Mouse (Mus musculus): ENCODE data around the gene Ext2. TPM values are rescaled to one million over a fixed set of nuclear protein-coding genes. Genes with fewer than 3 reads are reported as not detected.

Gene Ext2
- polyA plus RNA-seq, 1 experiment from 2014 or later: 70.8 TPM

- 80% methylated on average over 14 of the region's 14 CpGs for WGBS
Measured at GRCm38 (mm10) chr2:93677231-93677630, 145.1 kb downstream of the Ext2 start.

GRCm38 (mm10) chr2:93671573-93672184 is 150.7 kb downstream of the Ext2 start:
- no peak overlapping the region for H3K4me2 ChIP-seq (ENCODE audit: low read length)
- H3K27me3 ChIP-seq (ENCODE audit: control insufficient read depth, insufficient read depth, low read length): no peaks in the 10 kb centered on the region
- peaks cover 0 to 5% of the 10 kb centered on the region in 2 experiments; a peak in 1 of 4 replicates for H3K4me1 ChIP-seq (ENCODE audit: control insufficient read depth in 2 of 2, insufficient read depth in 2 of 2, low read length in 2 of 2)
- 79% methylated on average over 15 of the region's 15 CpGs for WGBS
- H3K36me3 ChIP-seq (ENCODE audit: control insufficient read depth, insufficient read depth, low read length): no peaks in the 10 kb centered on the region
- H3K27ac ChIP-seq (replicated peaks in 1 of 2; ENCODE audit: control insufficient read depth in 1 of 2, insufficient read depth in 1 of 2, low read depth in 2 of 2, low read length in 2 of 2): no peak overlapping the region
- H3K9me3 ChIP-seq (ENCODE audit: control insufficient read depth, low read length): no peaks in the 10 kb centered on the region
- no peak overlapping the region for H3K4me3 ChIP-seq (ENCODE audit: control insufficient read depth in 1 of 2, insufficient read depth in 1 of 2, low read depth in 1 of 2, low read length in 2 of 2)
- no peak overlapping the region for H3K9ac ChIP-seq (ENCODE audit: low read length)
- ATAC-seq (ENCODE audit: insufficient number of reproducible peaks, insufficient read depth, low FRiP score, low read depth): no peak

More at GRCm38 (mm10) chr2:93677231-93677630, 145.1 kb downstream of the Ext2 start:
- no peaks in the 10 kb centered on the region for H3K27me3 ChIP-seq (ENCODE audit: control insufficient read depth, insufficient read depth, low read length)
- no peak overlapping the region for H3K4me3 ChIP-seq (ENCODE audit: control insufficient read depth in 1 of 2, insufficient read depth in 1 of 2, low read depth in 1 of 2, low read length in 2 of 2)
- no peak overlapping the region for H3K4me2 ChIP-seq (ENCODE audit: low read length)
- ATAC-seq (ENCODE audit: insufficient number of reproducible peaks, insufficient read depth, low FRiP score, low read depth): no peak
- H3K4me1 ChIP-seq (ENCODE audit: control insufficient read depth in 2 of 2, insufficient read depth in 2 of 2, low read length in 2 of 2): peaks cover 3 to 5% of the 10 kb centered on the region in 2 experiments; a peak in 1 of 4 replicates
- no peaks in the 10 kb centered on the region for H3K9me3 ChIP-seq (ENCODE audit: control insufficient read depth, low read length)
- no peak overlapping the region for H3K9ac ChIP-seq (ENCODE audit: low read length)
- H3K27ac ChIP-seq (replicated peaks in 1 of 2; ENCODE audit: control insufficient read depth in 1 of 2, insufficient read depth in 1 of 2, low read depth in 2 of 2, low read length in 2 of 2): no peak overlapping the region
- H3K36me3 ChIP-seq (ENCODE audit: control insufficient read depth, insufficient read depth, low read length): no peaks in the 10 kb centered on the region

GRCm38 (mm10) chr2:93666146-93666858 is 156.1 kb downstream of the Ext2 start:
- H3K4me1 ChIP-seq (ENCODE audit: control insufficient read depth in 2 of 2, insufficient read depth in 2 of 2, low read length in 2 of 2): peaks cover 7 to 9% of the 10 kb centered on the region in 2 experiments; a peak in 2 of 4 replicates

GRCm38 (mm10) chr2:93665472-93665871 is 156.9 kb downstream of the Ext2 start:
- no peak overlapping the region for H3K9ac ChIP-seq (ENCODE audit: low read length)
- ATAC-seq (ENCODE audit: insufficient number of reproducible peaks, insufficient read depth, low FRiP score, low read depth): no peak
- H3K4me3 ChIP-seq (ENCODE audit: control insufficient read depth in 1 of 2, insufficient read depth in 1 of 2, low read depth in 1 of 2, low read length in 2 of 2): no peak overlapping the region
- 71% methylated on average over 5 of the region's 5 CpGs for WGBS
- no peak overlapping the region for H3K27ac ChIP-seq (replicated peaks in 1 of 2; ENCODE audit: control insufficient read depth in 1 of 2, insufficient read depth in 1 of 2, low read depth in 2 of 2, low read length in 2 of 2)
- H3K9me3 ChIP-seq (ENCODE audit: control insufficient read depth, low read length): 0 out of 2 replicates have a peak, but pooled peaks cover 3% of the 10 kb centered on the region
- H3K27me3 ChIP-seq (ENCODE audit: control insufficient read depth, insufficient read depth, low read length): no peaks in the 10 kb centered on the region
- no peak overlapping the region for H3K4me2 ChIP-seq (ENCODE audit: low read length)
- H3K4me1 ChIP-seq (ENCODE audit: control insufficient read depth in 2 of 2, insufficient read depth in 2 of 2, low read length in 2 of 2): peaks cover 7 to 9% of the 10 kb centered on the region in 2 experiments; a peak in 2 of 4 replicates
- H3K36me3 ChIP-seq (ENCODE audit: control insufficient read depth, insufficient read depth, low read length): no peaks in the 10 kb centered on the region

More at GRCm38 (mm10) chr2:93666146-93666858, 156.1 kb downstream of the Ext2 start:
- ATAC-seq (ENCODE audit: insufficient number of reproducible peaks, insufficient read depth, low FRiP score, low read depth): no peak
- no peak overlapping the region for H3K4me2 ChIP-seq (ENCODE audit: low read length)
- H3K27me3 ChIP-seq (ENCODE audit: control insufficient read depth, insufficient read depth, low read length): no peaks in the 10 kb centered on the region
- no peak overlapping the region for H3K4me3 ChIP-seq (ENCODE audit: control insufficient read depth in 1 of 2, insufficient read depth in 1 of 2, low read depth in 1 of 2, low read length in 2 of 2)
- H3K27ac ChIP-seq (replicated peaks in 1 of 2; ENCODE audit: control insufficient read depth in 1 of 2, insufficient read depth in 1 of 2, low read depth in 2 of 2, low read length in 2 of 2): no peak overlapping the region
- H3K36me3 ChIP-seq (ENCODE audit: control insufficient read depth, insufficient read depth, low read length): no peaks in the 10 kb centered on the region
- 39% methylated on average over 3 of the region's 3 CpGs for WGBS
- H3K9me3 ChIP-seq (ENCODE audit: control insufficient read depth, low read length): 0 out of 2 replicates have a peak, but pooled peaks cover 2% of the 10 kb centered on the region
- H3K9ac ChIP-seq (ENCODE audit: low read length): no peak overlapping the region

GRCm38 (mm10) chr2:93662240-93662865 is 160.0 kb downstream of the Ext2 start:
- no peak overlapping the region for H3K4me2 ChIP-seq (ENCODE audit: low read length)
- WGBS: 34% methylated on average over 16 of the region's 16 CpGs
- H3K4me1 ChIP-seq (ENCODE audit: control insufficient read depth in 2 of 2, insufficient read depth in 2 of 2, low read length in 2 of 2): peaks cover 12 to 19% of the 10 kb centered on the region in 2 experiments; a peak in 3 of 4 replicates
- no peaks in the 10 kb centered on the region for H3K36me3 ChIP-seq (ENCODE audit: control insufficient read depth, insufficient read depth, low read length)
- H3K9me3 ChIP-seq (ENCODE audit: control insufficient read depth, low read length): 0 out of 2 replicates have a peak, but pooled peaks cover 3% of the 10 kb centered on the region
- H3K27ac ChIP-seq (replicated peaks in 1 of 2; ENCODE audit: control insufficient read depth in 1 of 2, insufficient read depth in 1 of 2, low read depth in 2 of 2, low read length in 2 of 2): no peak overlapping the region
- no peak for ATAC-seq (ENCODE audit: insufficient number of reproducible peaks, insufficient read depth, low FRiP score, low read depth)
- no peaks in the 10 kb centered on the region for H3K27me3 ChIP-seq (ENCODE audit: control insufficient read depth, insufficient read depth, low read length)
- no peak overlapping the region for H3K4me3 ChIP-seq (ENCODE audit: control insufficient read depth in 1 of 2, insufficient read depth in 1 of 2, low read depth in 1 of 2, low read length in 2 of 2)
- no peak overlapping the region for H3K9ac ChIP-seq (ENCODE audit: low read length)

- no peak overlapping the region for H3K4me2 ChIP-seq (ENCODE audit: low read length)
- 49% methylated on average over 6 of the region's 6 CpGs for WGBS
- 0 out of 2 replicates have a peak, but pooled peaks cover 3% of the 10 kb centered on the region for H3K9me3 ChIP-seq (ENCODE audit: control insufficient read depth, low read length)
- ATAC-seq (ENCODE audit: insufficient number of reproducible peaks, insufficient read depth, low FRiP score, low read depth): no peak
- no peak overlapping the region for H3K9ac ChIP-seq (ENCODE audit: low read length)
- peaks cover 12 to 19% of the 10 kb centered on the region in 2 experiments; a peak in 3 of 4 replicates for H3K4me1 ChIP-seq (ENCODE audit: control insufficient read depth in 2 of 2, insufficient read depth in 2 of 2, low read length in 2 of 2)
- H3K36me3 ChIP-seq (ENCODE audit: control insufficient read depth, insufficient read depth, low read length): no peaks in the 10 kb centered on the region
- no peak overlapping the region for H3K4me3 ChIP-seq (ENCODE audit: control insufficient read depth in 1 of 2, insufficient read depth in 1 of 2, low read depth in 1 of 2, low read length in 2 of 2)
- H3K27me3 ChIP-seq (ENCODE audit: control insufficient read depth, insufficient read depth, low read length): peaks cover 3% of the 10 kb centered on the region
- no peak overlapping the region for H3K27ac ChIP-seq (replicated peaks in 1 of 2; ENCODE audit: control insufficient read depth in 1 of 2, insufficient read depth in 1 of 2, low read depth in 2 of 2, low read length in 2 of 2)
Measured at GRCm38 (mm10) chr2:93661096-93661495, 161.3 kb downstream of the Ext2 start.

- H3K4me3 ChIP-seq (ENCODE audit: control insufficient read depth in 1 of 2, insufficient read depth in 1 of 2, low read depth in 1 of 2, low read length in 2 of 2): no peak overlapping the region
- no peaks in the 10 kb centered on the region for H3K36me3 ChIP-seq (ENCODE audit: control insufficient read depth, insufficient read depth, low read length)
- peaks cover 12 to 19% of the 10 kb centered on the region in 2 experiments; a peak in 3 of 4 replicates for H3K4me1 ChIP-seq (ENCODE audit: control insufficient read depth in 2 of 2, insufficient read depth in 2 of 2, low read length in 2 of 2)
- 0 out of 2 replicates have a peak, but pooled peaks cover 3% of the 10 kb centered on the region for H3K9me3 ChIP-seq (ENCODE audit: control insufficient read depth, low read length)
- H3K27me3 ChIP-seq (ENCODE audit: control insufficient read depth, insufficient read depth, low read length): peaks cover 5% of the 10 kb centered on the region
- no peak overlapping the region for H3K4me2 ChIP-seq (ENCODE audit: low read length)
- WGBS: 54% methylated on average over 6 of the region's 6 CpGs
- ATAC-seq (ENCODE audit: insufficient number of reproducible peaks, insufficient read depth, low FRiP score, low read depth): no peak
- no peak overlapping the region for H3K27ac ChIP-seq (replicated peaks in 1 of 2; ENCODE audit: control insufficient read depth in 1 of 2, insufficient read depth in 1 of 2, low read depth in 2 of 2, low read length in 2 of 2)
- H3K9ac ChIP-seq (ENCODE audit: low read length): no peak overlapping the region
Measured at GRCm38 (mm10) chr2:93659705-93660308, 162.6 kb downstream of the Ext2 start.
